Comparison of ENCODE assay signal across 8 mouse cellular contexts in genomic region chr6:83356569-83357138, GRCm38 (mm10). TPM values are rescaled to one million over a fixed set of nuclear protein-coding genes. Genes with fewer than 3 reads are reported as not detected.
A peak's percentile ranks its signal among the peaks of the same experiment; 100 is the strongest.
DNase-seq lines count a peak whose midpoint lies in the region; ATAC-seq lines count a peak whose summit lies in the region.

No protein-coding gene starts in this region.

- no peak overlapping the region for H3K4me3 ChIP-seq in embryonic facial prominence, embryonic 14.5 days (ENCODE audit: low read depth, low read length)

- no peak overlapping the region for H3K27ac ChIP-seq in embryonic facial prominence, embryonic 14.5 days (replicated peaks; ENCODE audit: low read depth, low read length)

- no peaks in the 10 kb centered on the region for H3K27me3 ChIP-seq in embryonic facial prominence, embryonic 14.5 days (replicated peaks; ENCODE audit: control insufficient read depth, insufficient read depth, low read length)

- peaks cover 67% of the 10 kb centered on the region for H3K36me3 ChIP-seq in embryonic facial prominence, embryonic 14.5 days (ENCODE audit: control insufficient read depth, insufficient read depth, low read length)

- no peak overlapping the region for H3K4me2 ChIP-seq in embryonic facial prominence, embryonic 14.5 days (ENCODE audit: low read depth, low read length)

- DNase-seq in 3T3-L1 (ENCODE audit: low read depth, low spot score): peak; percentile 88
- DNase-seq in adrenal gland, postnatal 14 days: peak; percentile 92
- DNase-seq in embryonic facial prominence, embryonic 14.5 days (ENCODE audit: low spot score): peak; percentile 85
- peak; percentile 58 to 67 for DNase-seq in heart, adult 9 months (ENCODE audit: low spot score in 2 of 2)
- peak; percentile 61 to 76 for DNase-seq in kidney, adult 8-10 months
- DNase-seq in liver: peak; percentile 88
- DNase-seq in spleen, postnatal 36 days (ENCODE audit: low spot score in 2 of 2): peak; percentile 66 to 78

- no peak overlapping the region for H3K9ac ChIP-seq in embryonic facial prominence, embryonic 14.5 days (ENCODE audit: low read depth, low read length)

- WGBS in embryonic facial prominence, embryonic 14.5 days: 26% methylated on average over 7 of the region's 7 CpGs

- no peaks in the 10 kb centered on the region for H3K4me1 ChIP-seq in embryonic facial prominence, embryonic 14.5 days (ENCODE audit: control insufficient read depth, insufficient read depth, low read length)

- H3K9me3 ChIP-seq in embryonic facial prominence, embryonic 14.5 days (ENCODE audit: control insufficient read depth, low read length): no peaks in the 10 kb centered on the region

- ATAC-seq in embryonic facial prominence, embryonic 14.5 days (ENCODE audit: low read depth): peak; percentile 51; the same call in 1 of the 2 replicates
- peak; percentile 83 for ATAC-seq in monocyte, adult 5-6 weeks (replicated peaks; ENCODE audit: insufficient number of reproducible peaks, low FRiP score, low TSS enrichment, poor library complexity, severe bottlenecking)

RNA-seq across cellular contexts. Expression of gene Bola3, which starts 7.7 kb away (rescaled TPM):
- 261 TPM in 2 replicates for total RNA-seq in adrenal gland, postnatal 14 days (2021)
- 135 and 154 TPM in 2 replicates for polyA plus RNA-seq in embryonic facial prominence, embryonic 14.5 days (2014; fragmentation: Nextera tagmentation; extraction: Ambion mirVana)
- total RNA-seq in monocyte, adult 5-6 weeks (2017): 13.0 to 48.5 TPM (median 38.5 TPM) in 3 replicates

RNA-seq across cellular contexts. Expression of gene Mob1a, which starts 30.8 kb away (rescaled TPM):
- 75.9 and 79.9 TPM in 2 replicates for total RNA-seq in adrenal gland, postnatal 14 days (2021)
- 80.3 and 80.7 TPM in 2 replicates for polyA plus RNA-seq in embryonic facial prominence, embryonic 14.5 days (2014; fragmentation: Nextera tagmentation; extraction: Ambion mirVana)
- total RNA-seq in monocyte, adult 5-6 weeks (2017): 300 to 314 TPM (median 304 TPM) in 3 replicates

RNA-seq across cellular contexts. Expression of gene Mthfd2, which starts 30.9 kb away (rescaled TPM):
- total RNA-seq in adrenal gland, postnatal 14 days (2021): 21.1 and 24.1 TPM in 2 replicates
- polyA plus RNA-seq in embryonic facial prominence, embryonic 14.5 days (2014; fragmentation: Nextera tagmentation; extraction: Ambion mirVana): 34.6 and 40.8 TPM in 2 replicates
- 25.6 to 40.2 TPM (median 28.5 TPM) in 3 replicates for total RNA-seq in monocyte, adult 5-6 weeks (2017)
